Mouse (Mus musculus) embryonic facial prominence, embryonic 14.5 days (tissue): ENCODE measurements around the gene Mrps22. TPM values are rescaled to one million over a fixed set of nuclear protein-coding genes. Genes with fewer than 3 reads are reported as not detected.
A peak's percentile ranks its signal among the peaks of the same experiment; 100 is the strongest.

ENCODE experiments used
- ATAC-seq: fragments of 200-750 bp; cut with Nextera tagmentation; 2 replicates; pipeline ENCODE4 v1.8.0; 2017; ENCODE audit warnings: low read depth, moderate number of reproducible peaks, moderate TSS enrichment
- DNase-seq: peaks from one replicate; pipeline ENCODE4 v3.0.0-alpha.2; 2015; ENCODE audit warnings: low spot score
- H3K27ac ChIP-seq: fragments of 300-500 bp; sonication (generic); replicated peaks from 2 replicates; pipeline ENCODE4 v1.5.1; 2014; ENCODE audit warnings: low read depth, mild to moderate bottlenecking, low read length, moderate library complexity
- H3K27me3 ChIP-seq: fragments of 300-500 bp; sonication (generic); replicated peaks from 2 replicates; pipeline ENCODE4 v1.6.1; 2014; ENCODE audit warnings: low read length; ENCODE audit not compliant: control insufficient read depth, insufficient read depth
- H3K36me3 ChIP-seq: fragments of 300-500 bp; sonication (generic); 2 replicates; pipeline ENCODE4 v1.6.1; 2014; ENCODE audit warnings: low read length, mixed read lengths; ENCODE audit not compliant: control insufficient read depth, insufficient read depth
- H3K4me1 ChIP-seq: fragments of 300-500 bp; sonication (generic); 2 replicates; pipeline ENCODE4 v1.6.1; 2014; ENCODE audit warnings: antibody characterized with exemption, low read length; ENCODE audit not compliant: control insufficient read depth, insufficient read depth
- H3K4me2 ChIP-seq: fragments of 300-500 bp; sonication (generic); 2 replicates; pipeline ENCODE4 v1.6.1; 2014; ENCODE audit warnings: low read depth, mild to moderate bottlenecking, low read length, moderate library complexity, mixed read lengths
- H3K4me3 ChIP-seq: fragments of 300-500 bp; sonication (generic); 2 replicates; pipeline ENCODE4 v1.5.1; 2014; ENCODE audit warnings: low read depth, mild to moderate bottlenecking, low read length
- H3K9ac ChIP-seq: fragments of 300-500 bp; sonication (generic); 2 replicates; pipeline ENCODE4 v1.6.1; 2014; ENCODE audit warnings: low read depth, mild to moderate bottlenecking, low read length, moderate library complexity, mixed read lengths
- H3K9me3 ChIP-seq: fragments of 300-500 bp; sonication (generic); 2 replicates; pipeline ENCODE4 v1.6.1; 2016; ENCODE audit warnings: low read length; ENCODE audit not compliant: control insufficient read depth
- WGBS: fragments of 180-500 bp; shearing (Covaris S2); extraction: QIAGEN DNeasy Blood & Tissue Kit; methylation state at CpG from one replicate; pipeline ENCODE4 v1.1.7; 2014; 5-methylcytosine and 5-hydroxymethylcytosine counted together
- polyA plus RNA-seq: library from polyadenylated mRNA; unstranded; fragments of >200 nt; fragmentation: Nextera tagmentation; extraction: Ambion mirVana; gene quantifications from 2 replicates; pipeline ENCODE4 v1.2.1, GENCODE M21; 2014

The Mrps22 gene
- polyA plus RNA-seq, 1 experiment from 2014 or later = 47.0 TPM

GRCm38 (mm10) chr9:98601837-98602359 lies 438 bp upstream of the Mrps22 start:
- Histone ChIP-seq H3K4me2 (peak overlapping the region; percentile 92), H3K4me3 (peak overlapping the region; percentile 94), H3K4me1 (peaks cover 5% of the 10 kb centered on the region; the same call in 1 of the 2 replicates), H3K36me3 (peaks cover 11% of the 10 kb centered on the region; the same call in 1 of the 2 replicates), H3K9me3 (no peaks in the 10 kb centered on the region), H3K9ac (peak overlapping the region; percentile 38), H3K27me3 (0 out of 2 replicates have a peak, but pooled peaks cover 3% of the 10 kb centered on the region), H3K27ac (no peak overlapping the region)
- 52% methylated on average over 11 of the region's 11 CpGs for WGBS
- no peak; the same call in 1 of the 2 replicates for ATAC-seq
- DNase-seq = no peak

- DNase-seq = no peak
- Histone ChIP-seq H3K9ac (no peak overlapping the region), H3K4me1 (peaks cover 5% of the 10 kb centered on the region; the same call in 1 of the 2 replicates), H3K4me3 (no peak overlapping the region), H3K27me3 (0 out of 2 replicates have a peak, but pooled peaks cover 3% of the 10 kb centered on the region), H3K27ac (no peak overlapping the region), H3K4me2 (peak overlapping the region; percentile 92; the same call in 1 of the 2 replicates), H3K9me3 (no peaks in the 10 kb centered on the region), H3K36me3 (peaks cover 28% of the 10 kb centered on the region; the same call in 1 of the 2 replicates)
- no peak for ATAC-seq
- 74% methylated on average over 6 of the region's 6 CpGs for WGBS
Observed at GRCm38 (mm10) chr9:98600094-98600493, 1.4 kb downstream of the Mrps22 start.

- Histone ChIP-seq H3K4me2 (no peak overlapping the region), H3K27me3 (no peaks in the 10 kb centered on the region), H3K36me3 (peaks cover 93% of the 10 kb centered on the region), H3K4me3 (no peak overlapping the region), H3K27ac (no peak overlapping the region), H3K9me3 (no peaks in the 10 kb centered on the region), H3K4me1 (no peaks in the 10 kb centered on the region), H3K9ac (no peak overlapping the region)
- no peak for ATAC-seq
- DNase-seq = no peak
- WGBS = 94% methylated on average over 4 of the region's 4 CpGs
Observed at GRCm38 (mm10) chr9:98583852-98584251, 17.6 kb downstream of the Mrps22 start.

GRCm38 (mm10) chr9:98563137-98564126 lies 38.0 kb downstream of the Mrps22 start, which contains the start of gene Copb2:
Copb2 (plus strand) TSS chr9:98563721.
- Histone ChIP-seq H3K27ac (peak within 1 kb of the TSS; percentile 92), H3K36me3 (peaks cover 19% of the 10 kb centered on the region), H3K4me2 (peak within 1 kb of the TSS; percentile 74), H3K9ac (peak within 1 kb of the TSS; percentile 95), H3K4me3 (peak within 1 kb of the TSS; percentile 92), H3K27me3 (no peaks in the 10 kb centered on the region), H3K9me3 (no peaks in the 10 kb centered on the region), H3K4me1 (peaks cover 10% of the 10 kb centered on the region; the same call in 1 of the 2 replicates)
- ATAC-seq (peak; percentile 100), DNase-seq (peak; percentile 98)
- under 1% methylated on average over 71 of the region's 76 CpGs for WGBS

- H3K9me3 ChIP-seq = no peaks in the 10 kb centered on the region
- 81% methylated on average over 3 of the region's 3 CpGs for WGBS
- no peak overlapping the region for H3K4me2 ChIP-seq
- H3K27ac ChIP-seq = no peak overlapping the region
- no peak for DNase-seq
- ATAC-seq = no peak
- H3K36me3 ChIP-seq = no peaks in the 10 kb centered on the region
- no peaks in the 10 kb centered on the region; the same call in 1 of the 2 replicates for H3K27me3 ChIP-seq
- H3K4me1 ChIP-seq = no peaks in the 10 kb centered on the region
- no peak overlapping the region for H3K9ac ChIP-seq
- no peak overlapping the region for H3K4me3 ChIP-seq
Observed at GRCm38 (mm10) chr9:98544042-98544441, 57.4 kb downstream of the Mrps22 start.

Other genes with a start within 250 kb of the Mrps22 start
- gene Rbp1, start 178.7 kb downstream of the Mrps22 start, polyA plus RNA-seq = 60.5 and 64.8 TPM in 2 replicates
- gene Rbp2, start 115.5 kb downstream of the Mrps22 start, polyA plus RNA-seq = 2.4 and 3.7 TPM in 2 replicates
- 201 and 226 TPM in 2 replicates for gene Copb2, start 37.9 kb downstream of the Mrps22 start, polyA plus RNA-seq
- not detected in 2 replicates for gene Prr23a1, start 240.8 kb upstream of the Mrps22 start, polyA plus RNA-seq